Mouse (Mus musculus) heart, embryonic 11.5 days (tissue): ENCODE measurements around the gene Prdm16. TPM values are rescaled to one million over a fixed set of nuclear protein-coding genes. Genes with fewer than 3 reads are reported as not detected.

Experiments used
- ATAC-seq: fragments of 200-750 bp; cut with Nextera tagmentation; replicated peaks from 2 replicates; pipeline ENCODE4 v1.8.0; 2017; ENCODE audit warnings: moderate library complexity; ENCODE audit not compliant: insufficient number of reproducible peaks, low FRiP score, low TSS enrichment
- H3K27ac ChIP-seq: fragments of 300-500 bp; sonication (generic); 2 replicates; pipeline ENCODE4 v1.5.1; 2014; ENCODE audit warnings: mild to moderate bottlenecking, low read depth, low read length
- H3K27me3 ChIP-seq: fragments of 300-500 bp; sonication (generic); 2 replicates; pipeline ENCODE4 v1.6.1; 2014; ENCODE audit warnings: mild to moderate bottlenecking, low read length, mixed read lengths; ENCODE audit not compliant: control insufficient read depth, insufficient read depth
- H3K36me3 ChIP-seq: fragments of 300-500 bp; sonication (generic); 2 replicates; pipeline ENCODE4 v1.6.1; 2014; ENCODE audit warnings: mild to moderate bottlenecking, low read length, moderate library complexity, mixed read lengths; ENCODE audit not compliant: control insufficient read depth, insufficient read depth
- H3K4me1 ChIP-seq: fragments of 300-500 bp; sonication (generic); 2 replicates; pipeline ENCODE4 v1.6.1; 2014; ENCODE audit warnings: low read length; ENCODE audit not compliant: control insufficient read depth, insufficient read depth
- H3K4me2 ChIP-seq: fragments of 300-500 bp; sonication (generic); 2 replicates; pipeline ENCODE4 v1.6.1; 2014; ENCODE audit warnings: mild to moderate bottlenecking, moderate library complexity
- H3K4me3 ChIP-seq: fragments of 300-500 bp; sonication (generic); 2 replicates; pipeline ENCODE4 v1.5.1; 2014; ENCODE audit warnings: low read depth, low read length
- H3K9ac ChIP-seq: fragments of 300-500 bp; sonication (generic); 2 replicates; pipeline ENCODE4 v1.6.1; 2014; ENCODE audit warnings: mild to moderate bottlenecking, low read depth, low read length, moderate library complexity
- H3K9me3 ChIP-seq: fragments of 300-500 bp; sonication (generic); replicated peaks from 2 replicates; pipeline ENCODE4 v1.6.1; 2016; ENCODE audit warnings: low read length; ENCODE audit not compliant: control insufficient read depth
- whole genome bisulfite sequencing: fragments of 180-500 bp; shearing (Covaris S2); extraction: QIAGEN DNeasy Blood & Tissue Kit; methylation state at CpG from one replicate; pipeline ENCODE4 v1.1.7; 2014; ENCODE audit not compliant: insufficient replicate concordance; 5-methylcytosine and 5-hydroxymethylcytosine counted together
- polyA plus RNA-seq: library from polyadenylated mRNA; unstranded; fragments of >200 nt; fragmentation: Nextera tagmentation; extraction: Ambion mirVana; gene quantifications from 2 replicates; pipeline ENCODE4 v1.2.1, GENCODE M21; 2014

The Prdm16 gene
- polyA plus RNA-seq, 1 experiment from 2014 or later = 14.2 TPM

DNA sequence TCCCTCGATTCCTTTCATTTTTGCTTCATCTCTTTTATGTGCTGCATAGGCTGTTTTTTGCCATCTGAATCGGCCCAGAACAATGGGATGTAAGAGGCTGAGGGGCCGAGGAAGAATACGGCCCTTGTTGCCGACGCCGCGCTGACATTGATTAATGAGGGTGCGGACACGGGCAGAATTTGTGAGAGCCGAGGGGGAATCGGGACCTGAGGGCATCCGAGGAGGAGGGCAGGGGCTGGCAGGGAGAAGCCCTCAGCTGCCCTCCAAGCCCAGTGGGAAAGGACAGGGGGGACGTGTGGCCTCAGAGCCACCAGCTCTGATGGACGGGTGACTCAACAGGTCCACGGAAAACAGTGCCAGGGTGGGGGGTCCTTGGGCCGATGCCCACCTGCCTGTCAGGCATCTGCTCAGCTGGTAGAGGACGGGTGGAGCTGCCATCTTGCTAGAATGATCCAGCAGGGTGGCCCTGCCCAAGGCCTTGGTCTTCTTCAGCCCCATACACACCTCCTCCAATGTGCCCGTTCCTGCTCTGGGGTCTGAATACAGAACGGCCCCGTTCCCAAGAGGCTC lies 133.3 kb downstream of the Prdm16 start:
- 56% methylated on average over 21 of the region's 21 CpGs for WGBS

GRCm38 (mm10) chr4:154502403-154503000 lies 134.2 kb downstream of the Prdm16 start:
- no peak overlapping the region for H3K4me3 ChIP-seq
- WGBS = 49% methylated on average over 16 of the region's 16 CpGs
- no peak overlapping the region for H3K9ac ChIP-seq
- H3K27me3 ChIP-seq = peaks cover 21% of the 10 kb centered on the region
- peaks cover 59% of the 10 kb centered on the region for H3K4me1 ChIP-seq
- H3K4me2 ChIP-seq = peak overlapping the region; percentile 46
- ATAC-seq = peak; percentile 58
- peak overlapping the region; percentile 51; the same call in 1 of the 2 replicates for H3K27ac ChIP-seq
- no peaks in the 10 kb centered on the region for H3K9me3 ChIP-seq
- no peaks in the 10 kb centered on the region for H3K36me3 ChIP-seq

More for the DNA sequence above, 133.3 kb downstream of the Prdm16 start:
- peaks cover 54% of the 10 kb centered on the region for H3K4me1 ChIP-seq
- H3K36me3 ChIP-seq = no peaks in the 10 kb centered on the region
- peak overlapping the region; percentile 46 for H3K4me2 ChIP-seq
- peak overlapping the region; percentile 51; the same call in 1 of the 2 replicates for H3K27ac ChIP-seq
- H3K9me3 ChIP-seq = no peaks in the 10 kb centered on the region
- H3K4me3 ChIP-seq = no peak overlapping the region
- H3K27me3 ChIP-seq = peaks cover 21% of the 10 kb centered on the region
- no peak overlapping the region for H3K9ac ChIP-seq
- no peak for ATAC-seq

GRCm38 (mm10) chr4:154500695-154501094 lies 136.0 kb downstream of the Prdm16 start:
- ATAC-seq = no peak
- Histone ChIP-seq H3K4me2 (no peak overlapping the region), H3K4me1 (peaks cover 65% of the 10 kb centered on the region), H3K27ac (no peak overlapping the region), H3K4me3 (no peak overlapping the region), H3K9me3 (no peaks in the 10 kb centered on the region), H3K36me3 (no peaks in the 10 kb centered on the region), H3K27me3 (peaks cover 9% of the 10 kb centered on the region; the same call in 1 of the 2 replicates), H3K9ac (no peak overlapping the region)
- WGBS = 67% methylated on average over 9 of the region's 9 CpGs

GRCm38 (mm10) chr4:154499701-154500523 lies 136.8 kb downstream of the Prdm16 start:
- peak overlapping the region; percentile 46; the same call in 1 of the 2 replicates for H3K27ac ChIP-seq
- 0 out of 2 replicates have a peak, but pooled peaks cover 8% of the 10 kb centered on the region for H3K27me3 ChIP-seq
- no peak overlapping the region for H3K9ac ChIP-seq
- peaks cover 67% of the 10 kb centered on the region for H3K4me1 ChIP-seq
- ATAC-seq = no peak
- H3K36me3 ChIP-seq = no peaks in the 10 kb centered on the region
- no peaks in the 10 kb centered on the region for H3K9me3 ChIP-seq
- H3K4me3 ChIP-seq = no peak overlapping the region
- peak overlapping the region; percentile 16; the same call in 1 of the 2 replicates for H3K4me2 ChIP-seq
- WGBS = 46% methylated on average over 29 of the region's 29 CpGs

DNA sequence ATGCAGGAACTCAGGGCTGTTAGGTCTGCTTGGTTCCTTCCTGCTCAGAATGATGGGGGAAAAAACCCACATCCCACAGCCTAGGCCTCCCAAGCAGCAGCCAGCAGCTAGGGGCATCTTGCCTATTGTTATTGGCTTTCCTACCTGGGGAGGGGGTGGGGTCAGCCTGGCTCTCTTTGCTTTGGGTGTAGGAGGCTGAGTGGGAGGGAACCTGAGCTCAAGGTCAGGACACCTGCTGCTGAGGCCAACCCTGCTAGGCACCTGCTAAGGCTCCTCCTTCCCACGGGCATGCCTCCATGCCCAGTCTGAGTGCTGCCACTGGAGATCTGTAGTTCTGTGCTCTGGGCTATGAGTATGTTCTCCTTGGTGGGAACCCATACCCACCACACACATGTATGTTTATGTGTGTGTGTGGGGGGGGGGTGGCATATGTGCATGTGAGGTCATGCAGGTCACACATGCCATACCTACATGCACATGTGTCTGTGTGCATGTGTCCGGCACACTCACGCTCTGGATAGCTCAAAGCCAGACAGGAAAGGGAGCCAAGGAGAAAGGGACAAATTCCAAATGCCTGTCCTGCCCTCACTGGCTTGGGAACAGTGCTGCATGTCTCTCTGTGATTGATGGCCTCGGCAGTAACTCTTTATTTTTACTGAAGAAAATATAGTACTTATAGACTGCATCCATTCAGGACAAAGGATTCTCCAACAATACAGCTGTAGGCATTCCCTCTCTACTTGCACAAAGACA lies 139.1 kb downstream of the Prdm16 start:
- no peak for ATAC-seq
- Histone ChIP-seq H3K27ac (peak overlapping the region; percentile 73), H3K4me1 (peaks cover 70% of the 10 kb centered on the region), H3K4me3 (no peak overlapping the region), H3K9me3 (no peaks in the 10 kb centered on the region), H3K36me3 (no peaks in the 10 kb centered on the region), H3K9ac (no peak overlapping the region), H3K27me3 (0 out of 2 replicates have a peak, but pooled peaks cover 8% of the 10 kb centered on the region), H3K4me2 (no peak overlapping the region)
- 59% methylated on average over 4 of the region's 4 CpGs for WGBS

- 0 out of 2 replicates have a peak, but pooled peaks cover 2% of the 10 kb centered on the region for H3K27me3 ChIP-seq
- no peaks in the 10 kb centered on the region for H3K9me3 ChIP-seq
- H3K4me2 ChIP-seq = no peak overlapping the region
- WGBS = 10% methylated on average over 7 of the region's 7 CpGs
- H3K9ac ChIP-seq = no peak overlapping the region
- H3K36me3 ChIP-seq = no peaks in the 10 kb centered on the region
- H3K4me1 ChIP-seq = peaks cover 68% of the 10 kb centered on the region
- no peak overlapping the region for H3K4me3 ChIP-seq
- peak overlapping the region; percentile 73 for H3K27ac ChIP-seq
- peak; percentile 70 for ATAC-seq
Measured at GRCm38 (mm10) chr4:154496991-154497390, 139.7 kb downstream of the Prdm16 start.

- H3K9me3 ChIP-seq = no peaks in the 10 kb centered on the region
- WGBS = 75% methylated on average over 5 of the region's 5 CpGs
- ATAC-seq = no peak
- 0 out of 2 replicates have a peak, but pooled peaks cover 2% of the 10 kb centered on the region for H3K27me3 ChIP-seq
- peaks cover 65% of the 10 kb centered on the region for H3K4me1 ChIP-seq
- H3K4me3 ChIP-seq = no peak overlapping the region
- H3K9ac ChIP-seq = no peak overlapping the region
- H3K27ac ChIP-seq = peak overlapping the region; percentile 73; the same call in 1 of the 2 replicates
- H3K4me2 ChIP-seq = no peak overlapping the region
- H3K36me3 ChIP-seq = no peaks in the 10 kb centered on the region
Measured at GRCm38 (mm10) chr4:154496522-154496921, 140.2 kb downstream of the Prdm16 start.

DNA sequence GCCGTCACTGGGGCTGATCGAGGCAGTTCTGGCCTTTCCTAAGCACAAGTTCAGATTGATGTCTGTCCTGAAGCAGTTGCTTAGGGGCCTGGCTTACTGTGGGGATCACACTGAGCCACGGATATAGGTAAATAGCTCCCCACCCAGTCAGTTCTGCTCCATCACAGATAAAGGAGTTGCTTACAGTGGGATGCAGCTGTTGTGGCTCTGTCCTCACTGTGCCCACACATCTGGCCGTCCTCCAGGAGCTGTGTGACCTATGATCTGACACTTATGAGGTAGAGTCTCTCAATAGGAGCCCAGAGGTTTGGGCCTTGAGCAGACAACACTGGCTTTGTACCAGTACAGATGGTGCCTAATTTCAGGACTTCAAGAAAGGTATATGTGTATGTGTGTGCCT lies 142.7 kb downstream of the Prdm16 start:
- Histone ChIP-seq H3K4me1 (peaks cover 66% of the 10 kb centered on the region), H3K4me2 (no peak overlapping the region)
- WGBS = 46% methylated on average over 4 of the region's 4 CpGs

More for the DNA sequence above, 142.7 kb downstream of the Prdm16 start:
- no peak overlapping the region for H3K9ac ChIP-seq
- no peaks in the 10 kb centered on the region for H3K9me3 ChIP-seq
- H3K36me3 ChIP-seq = no peaks in the 10 kb centered on the region
- no peak overlapping the region for H3K27ac ChIP-seq
- H3K4me3 ChIP-seq = no peak overlapping the region
- ATAC-seq = no peak
- peaks cover 4% of the 10 kb centered on the region for H3K27me3 ChIP-seq
